Comparison of ENCODE assay signal across 24 mouse cellular contexts in the genomic region with DNA sequence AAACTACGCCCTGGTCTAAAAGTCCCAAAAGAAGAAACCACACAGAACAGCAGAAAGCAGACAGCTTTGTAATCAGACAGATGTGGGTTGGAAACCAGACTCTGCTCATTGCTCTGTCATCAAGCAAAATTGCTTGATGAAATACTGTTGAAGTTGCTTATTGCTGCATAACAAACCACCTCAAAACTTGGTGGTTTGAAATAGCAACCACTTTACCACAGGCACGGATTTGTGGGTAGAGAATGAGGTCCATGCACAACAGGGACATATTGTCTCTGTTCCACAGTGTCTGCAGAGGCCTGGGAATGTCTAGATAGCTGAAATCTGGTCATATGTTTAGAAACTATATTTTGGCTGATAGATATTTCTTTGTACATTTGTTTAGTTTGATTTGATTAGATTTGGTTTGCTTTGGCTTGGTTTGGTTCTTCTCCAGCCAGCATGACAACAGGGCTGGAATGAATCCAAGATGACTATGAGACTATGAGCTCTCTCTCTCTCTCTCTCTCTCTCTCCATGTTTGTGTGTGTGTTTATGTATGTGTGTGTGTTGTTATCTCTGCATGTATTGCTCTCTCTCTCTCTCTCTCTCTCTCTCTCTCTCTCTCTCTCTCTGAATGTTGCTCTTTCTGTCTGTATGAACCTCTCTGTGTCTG.
DNase-seq lines count a peak whose midpoint lies in the region; ATAC-seq and TF ChIP-seq lines count a peak whose summit lies in the region.
"Had no signal": no experiment of that assay in that cellular context is flagged by ENCODE, and none has a peak within 500 bp of the region (broad histone marks: within the 10 kb centered on the region; RNA-seq: fewer than 3 reads in every experiment).

No protein-coding gene starts in this region.

- H3K4me3 ChIP-seq in kidney, postnatal 0 days (replicated peaks; ENCODE audit: low read depth, low read length), result no peak overlapping the region
- H3K4me3 ChIP-seq in midbrain, postnatal 0 days (ENCODE audit: low read depth, low read length), result no peak overlapping the region
- H3K4me3 ChIP-seq in midbrain, embryonic 10.5 days, result no peak overlapping the region
- H3K4me3 ChIP-seq in embryonic facial prominence, embryonic 15.5 days (replicated peaks), result no peak overlapping the region
- H3K4me3 ChIP-seq: heart, embryonic 13.5 days; hindbrain, embryonic 13.5 days; liver, embryonic 12.5 days; lung, embryonic 15.5 days had no signal

- no peaks in the 10 kb centered on the region for H3K27me3 ChIP-seq in kidney, postnatal 0 days (ENCODE audit: insufficient read depth, low read length)
- H3K27me3 ChIP-seq in midbrain, postnatal 0 days (ENCODE audit: insufficient read depth, low read length), result no peaks in the 10 kb centered on the region
- no peaks in the 10 kb centered on the region for H3K27me3 ChIP-seq in midbrain, embryonic 10.5 days (ENCODE audit: low read depth, poor library complexity, severe bottlenecking)
- no peaks in the 10 kb centered on the region for H3K27me3 ChIP-seq in embryonic facial prominence, embryonic 15.5 days
- H3K27me3 ChIP-seq: heart, embryonic 13.5 days; hindbrain, embryonic 13.5 days; liver, embryonic 12.5 days; lung, embryonic 15.5 days had no signal

- H3K36me3 ChIP-seq in kidney, postnatal 0 days (ENCODE audit: insufficient read depth, low read length), result no peaks in the 10 kb centered on the region
- no peaks in the 10 kb centered on the region for H3K36me3 ChIP-seq in midbrain, postnatal 0 days (ENCODE audit: insufficient read depth, low read length)
- H3K36me3 ChIP-seq in midbrain, embryonic 10.5 days, result no peaks in the 10 kb centered on the region
- no peaks in the 10 kb centered on the region for H3K36me3 ChIP-seq in embryonic facial prominence, embryonic 15.5 days
- H3K36me3 ChIP-seq: heart, embryonic 13.5 days; hindbrain, embryonic 13.5 days; liver, embryonic 12.5 days; lung, embryonic 15.5 days had no signal

- H3K27ac ChIP-seq in kidney, postnatal 0 days, result no peak overlapping the region
- H3K27ac ChIP-seq in midbrain, postnatal 0 days (ENCODE audit: low read depth, low read length), result no peak overlapping the region
- no peak overlapping the region for H3K27ac ChIP-seq in midbrain, embryonic 10.5 days (replicated peaks)
- no peak overlapping the region for H3K27ac ChIP-seq in embryonic facial prominence, embryonic 15.5 days (replicated peaks)
- H3K27ac ChIP-seq: heart, embryonic 13.5 days; hindbrain, embryonic 13.5 days; liver, embryonic 12.5 days; lung, embryonic 15.5 days; macrophage had no signal

- DNase-seq in kidney, postnatal 0 days (ENCODE audit: low spot score), result peak; percentile 19
- no peak for DNase-seq in kidney, adult 8-10 months
- DNase-seq in midbrain, postnatal 0 days (ENCODE audit: low spot score), result peak; percentile 6
- no peak for DNase-seq in midbrain, embryonic 10.5 days (ENCODE audit: low spot score)
- DNase-seq in frontal cortex, postnatal 10 days (ENCODE audit: low spot score in 2 of 2), result no peak
- DNase-seq in frontal cortex, postnatal 25 days (ENCODE audit: low spot score in 2 of 2), result no peak
- DNase-seq: adrenal gland, postnatal 14 days; B cell, adult 2 months; cerebellum, adult 9-10 months; gastrocnemius, postnatal 14 days; heart, adult 18-20 months; heart, postnatal 14 days; kidney, adult 18-20 months; kidney, postnatal 14 days; right cerebral cortex, postnatal 14 days; spleen, adult 18-20 months had no signal

- no peaks in the 10 kb centered on the region for H3K9me3 ChIP-seq in kidney, postnatal 0 days (replicated peaks; ENCODE audit: low read length)
- H3K9me3 ChIP-seq in midbrain, postnatal 0 days (ENCODE audit: low read length), result no peaks in the 10 kb centered on the region
- peaks cover 3% of the 10 kb centered on the region; the same call in 1 of the 2 replicates for H3K9me3 ChIP-seq in midbrain, embryonic 10.5 days (replicated peaks)
- H3K9me3 ChIP-seq in embryonic facial prominence, embryonic 15.5 days (replicated peaks), result no peaks in the 10 kb centered on the region
- H3K9me3 ChIP-seq: liver, embryonic 12.5 days; lung, embryonic 15.5 days had no signal

- ATAC-seq in kidney, postnatal 0 days (replicated peaks; ENCODE audit: low FRiP score, low read depth), result no peak
- no peak for ATAC-seq in midbrain, postnatal 0 days (ENCODE audit: low FRiP score)
- peak; percentile 69 for ATAC-seq in embryonic facial prominence, embryonic 15.5 days (ENCODE audit: insufficient number of reproducible peaks, low FRiP score, low TSS enrichment, low read depth)
- ATAC-seq: forebrain, embryonic 14.5 days; inflammation-experienced regulatory T-cells, adult 6 months; liver, embryonic 12.5 days had no signal

- H3K4me2 ChIP-seq in kidney, postnatal 0 days (ENCODE audit: low read length), result no peak overlapping the region
- H3K4me2 ChIP-seq in midbrain, postnatal 0 days (ENCODE audit: low read depth, low read length, poor library complexity, severe bottlenecking), result no peak overlapping the region
- H3K4me2 ChIP-seq in embryonic facial prominence, embryonic 15.5 days (replicated peaks), result no peak overlapping the region
- H3K4me2 ChIP-seq: heart, embryonic 13.5 days; hindbrain, embryonic 13.5 days; liver, embryonic 12.5 days; lung, embryonic 15.5 days had no signal

- H3K4me1 ChIP-seq in kidney, postnatal 0 days (replicated peaks; ENCODE audit: insufficient read depth, low read length), result no peaks in the 10 kb centered on the region
- no peaks in the 10 kb centered on the region for H3K4me1 ChIP-seq in midbrain, postnatal 0 days (ENCODE audit: insufficient read depth, low read length)
- no peaks in the 10 kb centered on the region for H3K4me1 ChIP-seq in midbrain, embryonic 10.5 days
- H3K4me1 ChIP-seq in embryonic facial prominence, embryonic 15.5 days, result no peaks in the 10 kb centered on the region
- H3K4me1 ChIP-seq: heart, embryonic 13.5 days; hindbrain, embryonic 13.5 days; liver, embryonic 12.5 days; lung, embryonic 15.5 days had no signal

- no peak for TF ChIP-seq CTCF in kidney, postnatal 0 days (IDR thresholded peaks at IDR 0.05; ENCODE audit: low read depth)
- no peak for TF ChIP-seq CTCF in midbrain, postnatal 0 days (IDR thresholded peaks at IDR 0.05)

- 67% methylated on average over 2 of the region's 2 CpGs for WGBS in kidney, postnatal 0 days
- WGBS in midbrain, postnatal 0 days, result 65% methylated on average over 2 of the region's 2 CpGs
- 78% methylated on average over 2 of the region's 2 CpGs for WGBS in midbrain, embryonic 10.5 days
- 36% methylated on average over 2 of the region's 2 CpGs for WGBS in embryonic facial prominence, embryonic 15.5 days

- no peak overlapping the region for H3K9ac ChIP-seq in kidney, postnatal 0 days (ENCODE audit: low read depth, low read length)
- no peak overlapping the region for H3K9ac ChIP-seq in midbrain, postnatal 0 days (replicated peaks; ENCODE audit: low read length, poor library complexity, severe bottlenecking)
- no peak overlapping the region for H3K9ac ChIP-seq in embryonic facial prominence, embryonic 15.5 days
- H3K9ac ChIP-seq: heart, embryonic 13.5 days; hindbrain, embryonic 13.5 days; liver, embryonic 12.5 days; lung, embryonic 15.5 days had no signal

Comparison
In these comparisons a context has a peak if more than half of its experiments do, and no peak if none do; other contexts are left out.
1. DNase-seq: peak in kidney, postnatal 0 days (single experiment) and midbrain, postnatal 0 days (single experiment); none in kidney, adult 8-10 months (0 of 2), midbrain, embryonic 10.5 days (single experiment), frontal cortex, postnatal 10 days (0 of 2) and frontal cortex, postnatal 25 days (0 of 2).